ENCODE assay signal across 9 mouse cellular contexts in the genomic region with DNA sequence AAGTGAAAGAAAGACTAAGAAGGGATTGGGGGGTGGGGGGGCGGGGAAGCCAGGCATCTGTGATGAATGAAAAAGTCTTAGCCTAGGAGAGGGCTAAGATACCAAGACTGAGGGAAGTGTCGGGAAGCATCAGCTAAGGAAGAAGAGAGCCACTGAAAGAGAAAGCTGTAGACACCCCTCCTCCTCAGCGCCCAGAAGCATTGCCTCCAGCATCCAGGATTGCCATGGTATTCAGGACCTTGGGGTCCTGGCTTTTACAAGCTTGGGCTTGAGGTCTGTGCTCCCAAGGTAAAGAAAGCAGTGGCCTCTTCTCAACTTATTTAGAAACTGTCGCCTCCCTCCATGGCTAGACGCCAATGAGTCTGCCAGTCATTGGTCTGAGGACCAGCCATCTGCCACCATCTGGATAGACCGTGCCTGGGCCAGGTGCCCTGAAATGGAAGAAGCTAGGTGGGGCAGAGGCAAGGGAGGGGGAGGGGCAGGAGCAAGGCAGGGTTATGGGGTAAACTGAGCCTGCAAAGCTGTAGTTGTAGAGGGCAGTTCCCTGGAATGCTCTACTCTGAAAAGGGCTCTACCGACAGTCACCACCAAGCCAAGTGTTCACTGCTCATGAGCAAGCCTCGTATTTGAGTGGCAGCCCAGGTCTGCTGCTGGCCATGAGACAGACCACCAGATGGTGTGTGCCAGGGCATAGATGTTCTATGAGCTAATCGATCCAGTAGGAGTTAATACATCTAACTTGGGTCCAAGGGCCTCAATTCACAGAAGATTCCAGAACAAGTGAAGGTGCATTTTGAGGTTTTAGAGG.
DNase-seq lines count a peak whose midpoint lies in the region; ATAC-seq and TF ChIP-seq lines count a peak whose summit lies in the region.
"Had no signal": no experiment of that assay in that cellular context is flagged by ENCODE, and none has a peak within 500 bp of the region (broad histone marks: within the 10 kb centered on the region; RNA-seq: fewer than 3 reads in every experiment).

No protein-coding gene starts in this region.

- no peak for DNase-seq in liver, postnatal 0 days
- DNase-seq in liver (no peak), adipocyte (ENCODE audit: low spot score) (no peak)
- peak; percentile 93 for DNase-seq in cerebellum, postnatal 14 days
- peak; percentile 24 to 31 for DNase-seq in frontal cortex, postnatal 10 days (ENCODE audit: low spot score in 2 of 2)
- no peak for DNase-seq in kidney, postnatal 25 days
- no peak for DNase-seq in Muller cell, postnatal 12 days (ENCODE audit: inconsistent ontology term)

- no peak overlapping the region for H3K4me3 ChIP-seq in liver, postnatal 0 days (ENCODE audit: low read depth, low read length)
- no peak overlapping the region for H3K4me3 ChIP-seq in myocyte
- H3K4me3 ChIP-seq: erythroblast, embryonic 14.5 days had no signal

- H3K36me3 ChIP-seq in liver, postnatal 0 days (replicated peaks; ENCODE audit: insufficient read depth, low read length): no peaks in the 10 kb centered on the region
- no peaks in the 10 kb centered on the region for H3K36me3 ChIP-seq in myocyte (ENCODE audit: control insufficient read depth, insufficient read depth)

- TF ChIP-seq EP300 in liver, postnatal 0 days (IDR thresholded peaks at IDR 0.05; ENCODE audit: low read depth): no peak

- H3K4me1 ChIP-seq in liver, postnatal 0 days (ENCODE audit: insufficient read depth): no peaks in the 10 kb centered on the region

- H3K79me2 ChIP-seq in myocyte (ENCODE audit: control insufficient read depth, insufficient read depth): no peaks in the 10 kb centered on the region

- no peak for TF ChIP-seq POLR2A in myocyte (IDR thresholded peaks at IDR 0.05; ENCODE audit: insufficient read length, low read depth)

- 76% methylated on average over 9 of the region's 9 CpGs for WGBS in liver, postnatal 0 days (ENCODE audit: insufficient replicate concordance)

- H3K4me2 ChIP-seq in liver, postnatal 0 days (ENCODE audit: low read depth, low read length): 0 out of 2 replicates have a peak overlapping the region, but pooled peaks have one; percentile 9
- H3K4me2 ChIP-seq in myocyte (ENCODE audit: low read depth): peak overlapping the region; percentile 62

- no peaks in the 10 kb centered on the region for H3K9me3 ChIP-seq in liver, postnatal 0 days (ENCODE audit: low read length)

- H3ac ChIP-seq in myocyte (ENCODE audit: control insufficient read depth, insufficient read length): no peak overlapping the region

- H3K27me3 ChIP-seq in liver, postnatal 0 days (ENCODE audit: insufficient read depth, low read length): no peaks in the 10 kb centered on the region
- no peaks in the 10 kb centered on the region for H3K27me3 ChIP-seq in myocyte (ENCODE audit: control insufficient read depth, insufficient read depth, insufficient read length)

- no peak overlapping the region for H3K9ac ChIP-seq in liver, postnatal 0 days (replicated peaks)

- no peak overlapping the region for H3K27ac ChIP-seq in liver, postnatal 0 days (ENCODE audit: low read depth)

- no peak for TF ChIP-seq CTCF in liver, postnatal 0 days (IDR thresholded peaks at IDR 0.05; ENCODE audit: low read depth)

- no peak for ATAC-seq in liver, postnatal 0 days

TF ChIP-seq in myocyte, 11 proteins besides CTCF, POLR2A, EP300 and RAD21:
- no peak for TF ChIP-seq POLR2AphosphoS2 (IDR thresholded peaks at IDR 0.05; ENCODE audit: insufficient read length, low read depth)
- no peak for TF ChIP-seq E2F4 (IDR thresholded peaks at IDR 0.05; ENCODE audit: insufficient read depth)
- no peak for TF ChIP-seq MYOD1 (IDR thresholded peaks at IDR 0.05; ENCODE audit: control insufficient read depth in 1 of 3, insufficient read length in 2 of 3, low read depth in 2 of 3)
- TF ChIP-seq MYOG (IDR thresholded peaks at IDR 0.05; ENCODE audit: control insufficient read depth in 1 of 3, insufficient read depth in 1 of 3, insufficient read length in 2 of 3, low read depth in 2 of 3): no peak
- TF ChIP-seq MAX (IDR thresholded peaks at IDR 0.05; ENCODE audit: low read depth): no peak

Comparison
In these comparisons a context has a peak if more than half of its experiments do, and no peak if none do; other contexts are left out.
1. DNase-seq: peak in cerebellum, postnatal 14 days (2 of 2) and frontal cortex, postnatal 10 days (2 of 2); none in liver, postnatal 0 days (single experiment), liver (single experiment), adipocyte (single experiment), kidney, postnatal 25 days (0 of 2) and Muller cell, postnatal 12 days (single experiment).